Mouse (Mus musculus) erythroblast, adult 5-6 weeks (primary cell): Measurements from ENCODE around the gene Gpx4. TPM values are rescaled to one million over a fixed set of nuclear protein-coding genes. Genes with fewer than 3 reads are reported as not detected.
A peak's percentile ranks its signal among the peaks of the same experiment; 100 is the strongest.
"Not testable (repeated sequence)": the region's sequence is repeated elsewhere in the genome, so short reads cannot be mapped to it uniquely, and the experiment has no call there.

ENCODE experiments used
- ATAC-seq: replicated peaks from 2 replicates; pipeline ENCODE4 v1.8.0; 2016; ENCODE audit warnings: moderate number of reproducible peaks, mild to moderate bottlenecking, moderate TSS enrichment, inconsistent platforms; ENCODE audit not compliant: poor library complexity, low FRiP score, severe bottlenecking
- total RNA-seq, 2 experiments: library from RNA; stranded (forward) in 1 of 2; stranded (reverse) in 1 of 2; fragments of 150-400 nt in 1 of 2; fragments of 200-764, 138-1000 nt in 1 of 2; gene quantifications; 2 replicates each; pipeline versions ENCODE4 v1.2.3 to v1.2.4; 2015 to 2017; ENCODE audit warnings: low replicate concordance in 2 of 2

Gene Gpx4
- total RNA-seq, 2 experiments from 2014 or later, result 108 to 123 TPM

- ATAC-seq, result no peak
These were observed 24.8 kb upstream of the Gpx4 start for GRCm38 (mm10) chr10:80022164-80022563.

- ATAC-seq, result no peak
These were observed 24.2 kb upstream of the Gpx4 start for GRCm38 (mm10) chr10:80022806-80023205.

- no peak for ATAC-seq
These were observed 23.2 kb upstream of the Gpx4 start for GRCm38 (mm10) chr10:80023758-80024157.

- no peak for ATAC-seq
These were observed 22.5 kb upstream of the Gpx4 start for GRCm38 (mm10) chr10:80024229-80025043.

GRCm38 (mm10) chr10:80025044-80025347 lies 22.0 kb upstream of the Gpx4 start:
- ATAC-seq, result no peak

- no peak for ATAC-seq
These were observed 21.5 kb upstream of the Gpx4 start for GRCm38 (mm10) chr10:80025463-80025862.

GRCm38 (mm10) chr10:80025889-80026288 lies 21.1 kb upstream of the Gpx4 start:
- ATAC-seq, result peak; percentile 36; the same call in 1 of the 2 replicates

GRCm38 (mm10) chr10:80027681-80028520 lies 19.1 kb upstream of the Gpx4 start:
- peak; percentile 21; the same call in 1 of the 2 replicates for ATAC-seq

- ATAC-seq, result no peak
These were observed 18.5 kb upstream of the Gpx4 start for GRCm38 (mm10) chr10:80028521-80028846.

GRCm38 (mm10) chr10:80030191-80030590 lies 16.8 kb upstream of the Gpx4 start:
- no peak for ATAC-seq

GRCm38 (mm10) chr10:80030736-80031135 lies 16.2 kb upstream of the Gpx4 start:
- ATAC-seq, result no peak

- no peak for ATAC-seq
These were observed 14.0 kb upstream of the Gpx4 start for GRCm38 (mm10) chr10:80032799-80033480.

GRCm38 (mm10) chr10:80033511-80034391 lies 13.2 kb upstream of the Gpx4 start:
- ATAC-seq, result peak; percentile 23; the same call in 1 of the 2 replicates

GRCm38 (mm10) chr10:80035148-80035547 lies 11.8 kb upstream of the Gpx4 start:
- no peak for ATAC-seq

- ATAC-seq, result no peak
These were observed 11.3 kb upstream of the Gpx4 start for GRCm38 (mm10) chr10:80035686-80036085.

GRCm38 (mm10) chr10:80036832-80037231 lies 10.1 kb upstream of the Gpx4 start:
- no peak for ATAC-seq

- peak; percentile 88 for ATAC-seq
These were observed 7.4 kb upstream of the Gpx4 start, which contains the start of gene Polr2e for GRCm38 (mm10) chr10:80039559-80039979. TSS of gene Polr2e (minus strand) at chr10:80039795.

- not testable (repeated sequence) for ATAC-seq
These were observed 5.4 kb upstream of the Gpx4 start for GRCm38 (mm10) chr10:80041409-80042060.

- ATAC-seq, result no peak
These were observed 2.9 kb upstream of the Gpx4 start for GRCm38 (mm10) chr10:80044087-80044486.
